Mouse (Mus musculus): Measurements from ENCODE around the gene Mettl22. TPM values are rescaled to one million over a fixed set of nuclear protein-coding genes. Genes with fewer than 3 reads are reported as not detected.

The Mettl22 gene
- polyA plus RNA-seq, 1 experiment = 15.6 TPM

GRCm38 (mm10) chr16:8525293-8525692 lies 54.7 kb downstream of the Mettl22 start:
- no peak for TF ChIP-seq POLR2A (IDR thresholded peaks at IDR 0.05; ENCODE audit: low read depth, low read length)
- TF ChIP-seq CTCF (IDR thresholded peaks at IDR 0.05; ENCODE audit: borderline replicate concordance, insufficient read depth, low read length) = no peak
- no peaks in the 10 kb centered on the region for H3K4me1 ChIP-seq (ENCODE audit: control insufficient read depth, insufficient read depth, low read length)
- H3K27ac ChIP-seq (ENCODE audit: insufficient read depth, low read length) = no peak overlapping the region

DNA sequence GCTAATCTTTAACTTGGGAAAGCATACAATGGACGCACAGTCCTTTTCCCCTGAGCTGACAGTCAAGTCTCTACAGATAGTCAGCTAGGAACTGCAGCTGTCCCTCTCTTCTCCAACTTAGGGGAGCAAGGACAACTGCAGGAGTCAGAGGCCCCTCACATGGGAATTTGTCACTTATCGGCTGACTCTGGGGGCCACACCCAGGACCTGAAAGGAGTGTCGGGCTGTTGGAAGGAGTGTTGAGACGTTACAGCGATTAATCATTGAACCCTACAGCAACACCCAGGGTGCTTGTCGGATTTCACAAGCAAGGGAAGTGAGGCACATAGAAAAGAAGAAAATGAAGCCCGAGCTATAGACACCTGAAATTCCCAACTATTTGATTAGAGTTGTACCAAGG lies 55.3 kb downstream of the Mettl22 start:
- Histone ChIP-seq H3K4me1 (ENCODE audit: control insufficient read depth, insufficient read depth, low read length) (no peaks in the 10 kb centered on the region), H3K4me3 (ENCODE audit: insufficient read depth, low read length) (no peak overlapping the region), H3K27ac (ENCODE audit: insufficient read depth, low read length) (no peak overlapping the region)
- TF ChIP-seq POLR2A (IDR thresholded peaks at IDR 0.05; ENCODE audit: low read depth, low read length) (no peak), CTCF (IDR thresholded peaks at IDR 0.05; ENCODE audit: borderline replicate concordance, insufficient read depth, low read length) (no peak)

More at GRCm38 (mm10) chr16:8525293-8525692, 54.7 kb downstream of the Mettl22 start:
- H3K4me3 ChIP-seq (ENCODE audit: insufficient read depth, low read length) = no peak overlapping the region

- H3K27ac ChIP-seq (ENCODE audit: insufficient read depth, low read length) = no peak overlapping the region
- no peaks in the 10 kb centered on the region for H3K4me1 ChIP-seq (ENCODE audit: control insufficient read depth, insufficient read depth, low read length)
- H3K4me3 ChIP-seq (ENCODE audit: insufficient read depth, low read length) = no peak overlapping the region
- no peak for TF ChIP-seq POLR2A (IDR thresholded peaks at IDR 0.05; ENCODE audit: low read depth, low read length)
- no peak for TF ChIP-seq CTCF (IDR thresholded peaks at IDR 0.05; ENCODE audit: borderline replicate concordance, insufficient read depth, low read length)
These were observed 58.8 kb downstream of the Mettl22 start for GRCm38 (mm10) chr16:8529389-8529788.

- H3K27ac ChIP-seq (ENCODE audit: insufficient read depth, low read length) = no peak overlapping the region
- no peaks in the 10 kb centered on the region for H3K4me1 ChIP-seq (ENCODE audit: control insufficient read depth, insufficient read depth, low read length)
- TF ChIP-seq CTCF (IDR thresholded peaks at IDR 0.05; ENCODE audit: borderline replicate concordance, insufficient read depth, low read length) (no peak), POLR2A (IDR thresholded peaks at IDR 0.05; ENCODE audit: low read depth, low read length) (no peak)
- H3K4me3 ChIP-seq (ENCODE audit: insufficient read depth, low read length) = no peak overlapping the region
These were observed 59.4 kb downstream of the Mettl22 start for GRCm38 (mm10) chr16:8530018-8530417.

DNA sequence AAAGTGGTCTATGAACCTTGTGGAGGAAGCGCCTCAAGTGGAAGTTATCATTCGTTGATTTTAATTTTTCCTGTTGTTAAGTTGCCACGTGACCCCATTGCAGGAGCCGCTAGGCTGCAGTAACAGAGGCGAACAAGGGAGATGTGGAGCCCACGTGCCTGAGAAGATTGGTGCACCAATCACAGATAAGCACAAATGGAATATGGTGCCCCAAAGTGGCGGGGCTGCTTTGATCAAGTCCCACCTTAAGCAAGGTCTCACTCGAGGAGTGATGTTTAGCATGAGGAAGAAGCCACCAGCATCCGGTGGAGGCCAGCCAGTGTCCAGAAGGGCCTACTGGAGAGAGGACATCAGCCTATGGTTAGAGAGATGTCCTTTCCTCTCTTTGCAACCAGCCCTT lies 61.9 kb downstream of the Mettl22 start:
- TF ChIP-seq POLR2A (IDR thresholded peaks at IDR 0.05; ENCODE audit: low read depth, low read length) (no peak), CTCF (IDR thresholded peaks at IDR 0.05; ENCODE audit: borderline replicate concordance, insufficient read depth, low read length) (no peak)
- Histone ChIP-seq H3K27ac (ENCODE audit: insufficient read depth, low read length) (no peak overlapping the region), H3K4me3 (ENCODE audit: insufficient read depth, low read length) (no peak overlapping the region), H3K4me1 (ENCODE audit: control insufficient read depth, insufficient read depth, low read length) (no peaks in the 10 kb centered on the region)

DNA sequence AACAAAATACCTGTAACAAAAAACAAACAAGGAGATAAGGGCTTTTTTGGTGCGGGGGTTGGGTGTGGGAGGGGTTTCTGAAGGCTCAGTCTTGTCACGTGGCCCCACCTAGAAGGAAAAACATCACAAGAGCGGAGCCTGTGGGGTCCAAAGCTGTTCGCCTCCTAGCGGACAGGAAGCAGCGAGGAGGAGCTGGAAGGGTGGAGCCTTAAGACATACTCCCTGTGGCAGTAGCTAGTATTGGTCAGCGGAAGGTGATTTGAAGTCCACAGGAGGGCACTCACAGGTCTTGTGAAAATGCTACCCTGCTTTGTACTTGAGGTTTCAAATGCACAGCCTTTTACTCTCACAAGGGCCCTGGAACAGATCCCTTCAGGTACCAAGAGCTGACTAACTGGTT lies 62.3 kb downstream of the Mettl22 start:
- Histone ChIP-seq H3K4me1 (ENCODE audit: control insufficient read depth, insufficient read depth, low read length) (no peaks in the 10 kb centered on the region), H3K4me3 (ENCODE audit: insufficient read depth, low read length) (no peak overlapping the region), H3K27ac (ENCODE audit: insufficient read depth, low read length) (no peak overlapping the region)
- no peak for TF ChIP-seq POLR2A (IDR thresholded peaks at IDR 0.05; ENCODE audit: low read depth, low read length)
- no peak for TF ChIP-seq CTCF (IDR thresholded peaks at IDR 0.05; ENCODE audit: borderline replicate concordance, insufficient read depth, low read length)

DNA sequence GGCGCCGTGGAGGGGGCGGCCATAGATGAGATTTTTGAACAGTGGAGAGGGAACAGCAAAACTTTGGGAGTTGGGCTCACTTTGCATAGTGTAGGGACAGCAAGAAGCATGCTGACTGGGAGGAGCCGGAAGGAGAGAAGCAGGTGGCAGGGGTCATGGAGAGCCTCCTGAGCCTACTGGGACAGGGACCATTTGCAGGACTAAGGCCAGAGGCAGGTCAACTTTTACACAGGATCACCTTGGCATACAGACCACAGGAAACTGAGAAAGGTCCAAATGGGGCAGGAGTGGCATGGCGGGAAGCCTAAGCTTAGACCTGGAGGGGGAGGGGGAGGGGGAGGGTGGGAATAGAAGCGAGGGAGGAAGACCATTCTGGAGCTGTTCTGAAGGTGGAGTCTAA lies 62.9 kb downstream of the Mettl22 start:
- no peak overlapping the region for H3K4me3 ChIP-seq (ENCODE audit: insufficient read depth, low read length)
- H3K4me1 ChIP-seq (ENCODE audit: control insufficient read depth, insufficient read depth, low read length) = no peaks in the 10 kb centered on the region
- TF ChIP-seq CTCF (IDR thresholded peaks at IDR 0.05; ENCODE audit: borderline replicate concordance, insufficient read depth, low read length) (no peak), POLR2A (IDR thresholded peaks at IDR 0.05; ENCODE audit: low read depth, low read length) (no peak)
- no peak overlapping the region for H3K27ac ChIP-seq (ENCODE audit: insufficient read depth, low read length)

- H3K4me3 ChIP-seq (ENCODE audit: insufficient read depth, low read length) = no peak overlapping the region
- peaks cover 2% of the 10 kb centered on the region; the same call in 1 of the 2 replicates for H3K4me1 ChIP-seq (ENCODE audit: control insufficient read depth, insufficient read depth, low read length)
- no peak overlapping the region for H3K27ac ChIP-seq (ENCODE audit: insufficient read depth, low read length)
- no peak for TF ChIP-seq POLR2A (IDR thresholded peaks at IDR 0.05; ENCODE audit: low read depth, low read length)
- no peak for TF ChIP-seq CTCF (IDR thresholded peaks at IDR 0.05; ENCODE audit: borderline replicate concordance, insufficient read depth, low read length)
These were observed 64.0 kb downstream of the Mettl22 start for GRCm38 (mm10) chr16:8534466-8535200.

DNA sequence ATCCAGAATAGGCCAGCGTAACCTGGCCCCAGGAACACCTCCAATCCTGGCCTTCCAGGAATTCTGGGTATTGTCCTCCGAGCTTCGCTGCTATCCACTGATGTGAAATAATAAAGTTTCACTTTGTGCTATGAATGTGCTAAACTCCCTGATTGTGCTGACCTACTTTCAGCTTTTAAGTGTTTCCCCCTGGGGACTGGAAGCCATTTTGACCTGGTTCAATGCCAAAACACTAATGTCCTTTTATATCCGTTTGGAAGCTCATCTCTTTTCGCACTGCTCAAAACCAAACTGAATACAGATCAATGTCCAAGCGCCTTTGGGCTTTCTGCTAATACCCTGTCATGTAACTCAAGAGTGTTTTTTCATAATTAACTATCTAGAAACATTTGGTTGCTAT lies 64.8 kb downstream of the Mettl22 start:
- no peak for TF ChIP-seq CTCF (IDR thresholded peaks at IDR 0.05; ENCODE audit: borderline replicate concordance, insufficient read depth, low read length)
- peaks cover 8% of the 10 kb centered on the region for H3K4me1 ChIP-seq (ENCODE audit: control insufficient read depth, insufficient read depth, low read length)
- H3K4me3 ChIP-seq (ENCODE audit: insufficient read depth, low read length) = no peak overlapping the region
- no peak overlapping the region for H3K27ac ChIP-seq (ENCODE audit: insufficient read depth, low read length)

DNA sequence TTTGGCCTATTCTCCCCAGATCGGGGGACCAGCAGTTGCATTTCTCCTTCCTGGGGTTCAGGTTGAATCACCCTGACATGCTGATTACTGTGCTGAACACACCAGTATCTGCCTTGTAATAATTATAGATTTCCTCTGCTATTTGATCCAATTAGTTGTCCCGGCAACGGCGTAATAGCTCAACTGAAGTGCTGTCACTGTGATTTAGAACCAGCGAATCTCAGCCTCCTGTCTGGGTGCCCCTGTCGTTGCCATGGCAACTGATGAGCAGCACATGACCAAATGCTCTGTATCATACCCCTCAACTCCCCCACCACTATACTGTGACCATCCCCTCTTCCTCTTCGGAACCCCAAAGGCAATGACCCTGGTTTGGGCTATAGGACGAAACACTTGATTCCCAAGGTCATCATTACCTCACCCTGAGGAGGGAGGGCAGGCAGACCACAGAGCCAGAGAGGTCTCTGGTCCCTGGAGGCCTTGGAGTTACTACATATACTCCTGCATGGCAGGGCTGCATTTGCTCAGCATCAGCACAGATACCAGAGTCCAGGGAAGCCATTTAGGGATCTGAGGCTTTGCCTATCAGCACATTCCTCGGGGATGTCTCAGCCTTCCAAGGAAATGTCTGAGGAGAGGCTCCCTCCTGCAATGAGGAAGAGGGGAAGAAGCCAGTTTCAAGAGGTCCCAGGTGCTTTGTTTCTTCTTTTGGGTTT lies 68.7 kb downstream of the Mettl22 start:
- TF ChIP-seq POLR2A (IDR thresholded peaks at IDR 0.05; ENCODE audit: low read depth, low read length) (no peak), CTCF (IDR thresholded peaks at IDR 0.05; ENCODE audit: borderline replicate concordance, insufficient read depth, low read length) (no peak)
- no peak overlapping the region for H3K4me3 ChIP-seq (ENCODE audit: insufficient read depth, low read length)
- H3K27ac ChIP-seq (ENCODE audit: insufficient read depth, low read length) = no peak overlapping the region
- peaks cover 11% of the 10 kb centered on the region for H3K4me1 ChIP-seq (ENCODE audit: control insufficient read depth, insufficient read depth, low read length)

Other genes with a start within 250 kb of the Mettl22 start
- gene Tmem114, start 45.7 kb upstream of the Mettl22 start, polyA plus RNA-seq (2011; ENCODE audit: insufficient read length, low read depth, missing spikeins) = not detected in 2 replicates
- gene Abat, start 42.6 kb downstream of the Mettl22 start, polyA plus RNA-seq (2011; ENCODE audit: insufficient read length, low read depth, missing spikeins) = 11.5 and 15.9 TPM in 2 replicates
- 46.7 and 52.7 TPM in 2 replicates for gene Pmm2, start 166.9 kb downstream of the Mettl22 start, polyA plus RNA-seq (2011; ENCODE audit: insufficient read length, low read depth, missing spikeins)
- 8.7 and 9.6 TPM in 2 replicates for gene Tmem186, start 166.9 kb downstream of the Mettl22 start, polyA plus RNA-seq (2011; ENCODE audit: insufficient read length, low read depth, missing spikeins)
- 61.1 and 74.8 TPM in 2 replicates for gene Carhsp1, start 201.4 kb downstream of the Mettl22 start, polyA plus RNA-seq (2011; ENCODE audit: insufficient read length, low read depth, missing spikeins)
- not detected in 2 replicates for gene Gm5767, start 210.0 kb downstream of the Mettl22 start, polyA plus RNA-seq (2011; ENCODE audit: insufficient read length, low read depth, missing spikeins)